Mouse (Mus musculus): ENCODE data around the gene Tceal3.
A peak's percentile ranks its signal among the peaks of the same experiment; 100 is the strongest.

Tceal3 gene

DNA sequence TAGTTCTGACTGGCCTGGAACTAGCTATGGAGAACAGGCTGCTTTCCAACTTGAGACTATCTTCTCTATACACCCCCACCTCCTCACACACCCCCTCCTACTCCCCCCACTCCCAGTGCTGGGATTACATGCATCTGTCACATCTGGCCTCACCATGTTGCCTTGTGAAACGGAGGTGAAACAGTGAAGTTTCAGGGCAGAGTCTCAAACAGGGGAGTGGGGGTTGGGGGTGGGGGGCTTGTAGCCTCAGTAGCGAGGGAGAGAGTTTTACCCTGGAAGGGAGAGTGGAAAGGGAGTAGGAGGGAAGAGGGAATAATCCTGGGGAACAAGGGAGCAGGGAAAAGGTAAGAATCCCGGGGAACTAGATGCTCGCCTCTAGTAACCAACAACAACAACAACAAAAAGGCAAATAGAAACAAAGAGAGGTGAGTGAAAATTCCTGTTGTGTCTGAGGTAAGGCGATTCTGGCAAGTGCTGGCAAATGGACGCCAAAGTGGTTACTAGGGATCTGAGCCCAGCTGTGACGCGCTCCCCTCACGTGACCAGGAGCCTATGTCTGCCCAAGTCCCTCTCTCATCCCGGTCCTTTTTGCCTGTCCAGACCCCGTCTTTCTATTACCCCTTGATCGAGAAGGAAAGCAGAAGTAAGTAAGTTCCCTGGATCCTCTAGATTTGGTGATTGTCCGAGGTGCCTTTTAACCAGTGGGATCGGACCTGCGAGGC is 117.0 kb downstream of the Tceal3 start, which contains the start of gene Tceal1:
Gene Tceal1, plus strand, starts transcription at position 537 of the 722 bp plus-strand sequence.
- DNase-seq (ENCODE audit: inconsistent ontology term) = peak; percentile 66

DNA sequence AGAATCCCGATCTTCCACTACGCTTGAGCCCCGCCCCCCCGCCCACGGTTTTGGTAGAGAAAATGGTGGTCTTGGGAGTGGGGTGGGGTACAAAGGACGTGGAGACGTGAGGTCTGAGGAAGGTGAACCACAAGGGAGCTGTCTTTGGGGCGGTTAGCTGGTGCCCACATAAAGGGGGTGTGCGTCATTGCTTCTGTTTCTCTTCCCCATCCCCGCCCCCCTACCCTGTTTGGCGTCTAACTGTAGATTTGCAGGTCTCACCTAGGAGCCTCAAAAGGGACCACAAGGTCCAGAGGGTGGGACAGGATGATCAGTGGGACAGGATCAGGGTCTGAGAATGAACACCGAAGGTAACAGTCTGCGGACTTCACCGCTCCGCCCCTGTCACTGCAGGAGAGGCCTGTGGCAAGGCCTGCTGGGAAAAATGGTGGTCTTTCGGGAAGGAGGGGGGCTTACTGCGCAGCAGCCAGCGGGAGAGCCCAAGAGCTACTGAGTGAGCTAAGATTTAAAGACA is 117.6 kb downstream of the Tceal3 start:
- peak; percentile 43 for DNase-seq (ENCODE audit: inconsistent ontology term)

DNA sequence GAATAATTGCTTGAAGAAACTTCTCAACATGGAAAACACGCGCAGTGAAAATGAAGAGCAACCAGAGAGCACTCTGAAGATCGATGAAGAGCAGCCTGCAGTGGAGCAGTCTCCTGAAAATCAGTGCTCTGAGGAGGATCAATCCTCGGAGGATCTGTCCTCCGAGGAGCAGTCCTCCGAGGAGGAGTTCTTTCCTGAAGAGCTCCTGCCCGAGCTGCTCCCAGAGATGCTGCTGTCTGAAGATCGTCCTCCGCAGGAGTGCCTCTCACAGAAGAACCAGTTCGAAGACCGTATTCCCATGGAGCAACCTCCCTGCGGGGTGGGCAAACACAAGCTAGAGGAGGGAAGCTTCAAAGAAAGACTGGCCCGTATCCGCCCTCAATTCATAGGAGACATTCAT is 118.1 kb downstream of the Tceal3 start:
- DNase-seq (ENCODE audit: inconsistent ontology term) = no peak

DNA sequence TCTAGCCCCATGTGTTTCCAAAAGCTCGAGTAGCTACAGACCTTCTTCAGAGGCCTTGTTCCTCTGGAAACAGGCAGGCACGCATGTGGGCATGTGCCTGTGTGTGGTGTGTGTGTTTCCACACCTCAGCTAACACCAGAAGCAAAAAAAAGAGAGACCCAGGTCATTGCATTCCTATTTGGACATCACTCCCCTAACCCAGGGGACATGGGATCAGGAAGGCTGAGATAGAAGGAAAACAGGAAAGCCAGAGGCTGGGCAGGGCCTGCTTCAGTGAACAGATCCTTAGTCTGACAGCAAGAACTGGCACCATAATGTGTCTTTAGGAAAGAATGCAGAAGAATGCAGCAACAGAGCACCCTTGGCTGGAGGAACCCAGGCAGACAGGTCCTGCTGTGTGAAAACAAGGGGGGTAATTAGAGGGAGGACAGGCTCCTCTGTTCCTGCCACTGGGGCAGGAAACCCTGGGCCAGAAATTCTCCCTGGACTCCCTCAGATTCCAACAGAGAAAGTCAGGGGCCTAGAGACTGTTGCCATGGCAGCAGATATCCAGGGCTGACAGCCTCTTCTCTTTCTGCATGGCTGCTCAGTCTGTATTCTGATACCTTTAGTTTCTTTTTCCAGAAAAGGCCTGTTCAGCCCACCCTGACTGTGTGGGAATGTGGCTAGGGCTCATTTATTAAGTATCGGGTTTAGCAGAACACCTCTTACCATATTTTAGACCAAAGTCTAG is 124.3 kb downstream of the Tceal3 start:
- DNase-seq (ENCODE audit: inconsistent ontology term) = peak; percentile 20
